Mouse (Mus musculus) left cerebral cortex, postnatal 14 days (tissue): ENCODE results near the gene Slc35e1. TPM values are rescaled to one million over a fixed set of nuclear protein-coding genes. Genes with fewer than 3 reads are reported as not detected.

Experiments
- DNase-seq, 2 experiments: peaks; one replicate each; pipeline ENCODE4 v3.0.0; 2021 to 2022; ENCODE audit warnings: low spot score in 2 of 2, mixed read lengths in 1 of 2
- intact Hi-C: fragments of 180-260 bp; cut with DNase I; formaldehyde crosslinking; loops from one replicate; pipeline ENCODE4 v1.15.1; 2025
- microRNA-seq, 2 experiments: library from miRNA; unstranded; fragments of <30 nt; microRNA quantifications; one replicate each; pipeline ENCODE4 v1.2.0; 2022
- total RNA-seq, 2 experiments: library from RNA; stranded (reverse); gene quantifications; 2 replicates each; pipeline ENCODE4 v1.2.3; 2021

Gene Slc35e1
- total RNA-seq, 2 experiments from 2014 or later = 50.8 to 53.8 TPM

- DNase-seq = no peak
Measured at GRCm38 (mm10) chr8:72434952-72435351, 57.5 kb downstream of the Slc35e1 start.

More at GRCm38 (mm10) chr8:72434952-72435351, 57.5 kb downstream of the Slc35e1 start:
- intact Hi-C loops = no loop called here

Small RNA genes lying within 50 kb of the gene (microRNA-seq; reads per million reads assigned to microRNA genes)
- 0 reads per million in 2 experiments for gene Gm28019
- gene Mir7068 = 5.0 to 9.1 reads per million in 2 experiments

Other genes with a start within 250 kb of the Slc35e1 start
- 1 to 10 TPM; 5.1 to 8.7 TPM for gene Gm10282, start 187.4 kb downstream of the Slc35e1 start, total RNA-seq
- gene Klf2, start 173.6 kb downstream of the Slc35e1 start, total RNA-seq = 10 to 100 TPM; 16.6 to 21.2 TPM
- gene Eps15l1, start 71.2 kb downstream of the Slc35e1 start, total RNA-seq = 10 to 100 TPM; 63.3 to 69.5 TPM
- 1 to 10 TPM in 1 of 2 experiments, under 1 TPM in 1; 0.86 to 1.2 TPM for gene Calr3, start 48.7 kb downstream of the Slc35e1 start, total RNA-seq
- gene 1700030K09Rik, start 48.7 kb downstream of the Slc35e1 start, total RNA-seq = 10 to 100 TPM; 11.4 to 12.6 TPM
- 10 to 100 TPM; 68.9 to 77.4 TPM for gene Cherp, start 17.4 kb downstream of the Slc35e1 start, total RNA-seq
- 1 to 10 TPM; 8.5 to 9.8 TPM for gene Med26, start 55.7 kb upstream of the Slc35e1 start, total RNA-seq
- gene Smim7, start 78.5 kb upstream of the Slc35e1 start, total RNA-seq = 100 to 1,000 TPM; 125 to 126 TPM
- gene Tmem38a, start 79.4 kb upstream of the Slc35e1 start, total RNA-seq = 100 to 1,000 TPM; 136 to 148 TPM
- gene Nwd1, start 154.1 kb upstream of the Slc35e1 start, total RNA-seq = 10 to 100 TPM; 33.7 to 36.7 TPM
- gene Sin3b, start 230.7 kb upstream of the Slc35e1 start, total RNA-seq = 100 to 1,000 TPM; 139 to 152 TPM